Mouse (Mus musculus) megakaryocyte, embryonic 14.5 days (primary cell): ENCODE results near the gene Cldn7.

Experiments used
- FLI1 ChIP-seq: IDR thresholded peaks from 2 replicates; pipeline ENCODE4 v1.6.1; 2012; ENCODE audit warnings: low read length, inconsistent platforms, mixed read lengths
- GATA1 ChIP-seq: IDR thresholded peaks from 3 replicates; pipeline ENCODE4 v1.6.1; 2012; ENCODE audit warnings: mixed read lengths, low read length, inconsistent platforms, borderline replicate concordance

GRCm38 (mm10) chr11:69999666-70000065, 35.1 kb downstream of the Cldn7 start:
- no peak for TF ChIP-seq GATA1
- TF ChIP-seq FLI1 = no peak
